Mouse (Mus musculus) limb, embryonic 15.5 days (tissue): ENCODE measurements around the gene Cebpa. TPM values are rescaled to one million over a fixed set of nuclear protein-coding genes. Genes with fewer than 3 reads are reported as not detected.
A peak's percentile ranks its signal among the peaks of the same experiment; 100 is the strongest.

ENCODE experiments used
- ATAC-seq: fragments of 200-750 bp; cut with Nextera tagmentation; 2 replicates; pipeline ENCODE4 v1.8.0; 2017; ENCODE audit warnings: low read depth, moderate TSS enrichment; ENCODE audit not compliant: insufficient number of reproducible peaks, low FRiP score, low TSS enrichment
- H3K27ac ChIP-seq: fragments of 300-500 bp; sonication (generic); 2 replicates; pipeline ENCODE4 v1.5.1; 2015; ENCODE audit warnings: moderate library complexity, mild to moderate bottlenecking, inconsistent platforms
- H3K27me3 ChIP-seq: fragments of 300-500 bp; sonication (generic); 2 replicates; pipeline ENCODE4 v1.6.1; 2015; ENCODE audit warnings: inconsistent platforms
- H3K36me3 ChIP-seq: fragments of 300-500 bp; sonication (generic); 2 replicates; pipeline ENCODE4 v1.6.1; 2015; ENCODE audit warnings: inconsistent platforms
- H3K4me1 ChIP-seq: fragments of 300-500 bp; sonication (generic); 2 replicates; pipeline ENCODE4 v1.6.1; 2015; ENCODE audit warnings: inconsistent platforms
- H3K4me2 ChIP-seq: fragments of 300-500 bp; sonication (generic); 2 replicates; pipeline ENCODE4 v1.6.1; 2015; ENCODE audit warnings: mild to moderate bottlenecking, inconsistent platforms
- H3K4me3 ChIP-seq: fragments of 300-500 bp; sonication (generic); 2 replicates; pipeline ENCODE4 v1.5.1; 2015; ENCODE audit warnings: mild to moderate bottlenecking, inconsistent platforms
- H3K9ac ChIP-seq: fragments of 300-500 bp; sonication (generic); 2 replicates; pipeline ENCODE4 v1.6.1; 2015; ENCODE audit warnings: inconsistent platforms
- H3K9me3 ChIP-seq: fragments of 300-500 bp; sonication (generic); 2 replicates; pipeline ENCODE4 v1.6.1; 2016; ENCODE audit warnings: inconsistent platforms
- WGBS: fragments of 180-500 bp; shearing (Covaris S2); methylation state at CpG from one replicate; pipeline ENCODE4 v1.1.7; 2015; 5-methylcytosine and 5-hydroxymethylcytosine counted together
- polyA plus RNA-seq: library from polyadenylated mRNA; unstranded; fragments of >200 nt; fragmentation: Nextera tagmentation; extraction: Ambion mirVana; gene quantifications from 2 replicates; pipeline ENCODE4 v1.2.1, GENCODE M21; 2015

Gene Cebpa
- polyA plus RNA-seq, 1 experiment from 2014 or later = 16.5 TPM

GRCm38 (mm10) chr7:35107630-35108029, 11.5 kb upstream of the Cebpa start:
- Histone ChIP-seq H3K27me3 (no peaks in the 10 kb centered on the region), H3K4me3 (no peak overlapping the region), H3K36me3 (no peaks in the 10 kb centered on the region), H3K4me1 (0 out of 2 replicates have a peak, but pooled peaks cover 2% of the 10 kb centered on the region), H3K9ac (no peak overlapping the region), H3K27ac (no peak overlapping the region), H3K9me3 (no peaks in the 10 kb centered on the region), H3K4me2 (no peak overlapping the region)
- WGBS = 7% methylated on average over 3 of the region's 3 CpGs
- no peak for ATAC-seq

- no peaks in the 10 kb centered on the region for H3K27me3 ChIP-seq
- no peaks in the 10 kb centered on the region for H3K36me3 ChIP-seq
- H3K27ac ChIP-seq = no peak overlapping the region
- ATAC-seq = no peak
- no peaks in the 10 kb centered on the region for H3K9me3 ChIP-seq
- no peak overlapping the region for H3K4me3 ChIP-seq
- H3K9ac ChIP-seq = no peak overlapping the region
- WGBS = 29% methylated on average over 2 of the region's 2 CpGs
- H3K4me1 ChIP-seq = 0 out of 2 replicates have a peak, but pooled peaks cover 6% of the 10 kb centered on the region
- H3K4me2 ChIP-seq = no peak overlapping the region
Observed at GRCm38 (mm10) chr7:35108046-35108445, 11.0 kb upstream of the Cebpa start.

GRCm38 (mm10) chr7:35108663-35109062, 10.4 kb upstream of the Cebpa start:
- no peak overlapping the region for H3K9ac ChIP-seq
- 0 out of 2 replicates have a peak, but pooled peaks cover 6% of the 10 kb centered on the region for H3K4me1 ChIP-seq
- H3K4me3 ChIP-seq = no peak overlapping the region
- 0 out of 2 replicates have a peak, but pooled peaks cover 1% of the 10 kb centered on the region for H3K27me3 ChIP-seq
- no peaks in the 10 kb centered on the region for H3K36me3 ChIP-seq
- WGBS = 66% methylated on average over 6 of the region's 6 CpGs
- no peak for ATAC-seq
- H3K27ac ChIP-seq = no peak overlapping the region
- no peak overlapping the region for H3K4me2 ChIP-seq
- no peaks in the 10 kb centered on the region for H3K9me3 ChIP-seq

GRCm38 (mm10) chr7:35113136-35113535, 6.0 kb upstream of the Cebpa start:
- no peaks in the 10 kb centered on the region for H3K9me3 ChIP-seq
- no peak for ATAC-seq
- H3K36me3 ChIP-seq = no peaks in the 10 kb centered on the region
- no peak overlapping the region for H3K27ac ChIP-seq
- H3K9ac ChIP-seq = no peak overlapping the region
- H3K27me3 ChIP-seq = peaks cover 20% of the 10 kb centered on the region
- no peak overlapping the region for H3K4me3 ChIP-seq
- WGBS = 45% methylated on average over 4 of the region's 4 CpGs
- H3K4me1 ChIP-seq = peaks cover 11% of the 10 kb centered on the region
- no peak overlapping the region for H3K4me2 ChIP-seq

GRCm38 (mm10) chr7:35113721-35114120, 5.4 kb upstream of the Cebpa start:
- no peaks in the 10 kb centered on the region for H3K36me3 ChIP-seq
- no peaks in the 10 kb centered on the region for H3K9me3 ChIP-seq
- H3K27me3 ChIP-seq = peaks cover 20% of the 10 kb centered on the region
- peaks cover 11% of the 10 kb centered on the region for H3K4me1 ChIP-seq
- ATAC-seq = no peak
- no peak overlapping the region for H3K4me2 ChIP-seq
- no peak overlapping the region for H3K4me3 ChIP-seq
- no peak overlapping the region for H3K9ac ChIP-seq
- no peak overlapping the region for H3K27ac ChIP-seq
- 75% methylated on average over 5 of the region's 5 CpGs for WGBS

GRCm38 (mm10) chr7:35116524-35116923, 2.6 kb upstream of the Cebpa start:
- no peak for ATAC-seq
- no peaks in the 10 kb centered on the region for H3K9me3 ChIP-seq
- 68% methylated on average over 3 of the region's 3 CpGs for WGBS
- H3K4me3 ChIP-seq = no peak overlapping the region
- H3K27ac ChIP-seq = no peak overlapping the region
- no peak overlapping the region for H3K9ac ChIP-seq
- no peaks in the 10 kb centered on the region for H3K36me3 ChIP-seq
- H3K27me3 ChIP-seq = peaks cover 44% of the 10 kb centered on the region
- peaks cover 28% of the 10 kb centered on the region for H3K4me1 ChIP-seq
- no peak overlapping the region for H3K4me2 ChIP-seq

GRCm38 (mm10) chr7:35117052-35117451, 2.0 kb upstream of the Cebpa start:
- 50% methylated on average over 5 of the region's 5 CpGs for WGBS
- Histone ChIP-seq H3K9ac (no peak overlapping the region), H3K9me3 (no peaks in the 10 kb centered on the region), H3K27ac (no peak overlapping the region), H3K4me1 (peaks cover 28% of the 10 kb centered on the region), H3K4me2 (no peak overlapping the region), H3K4me3 (no peak overlapping the region), H3K36me3 (no peaks in the 10 kb centered on the region), H3K27me3 (peaks cover 49% of the 10 kb centered on the region)
- no peak for ATAC-seq

- peaks cover 56% of the 10 kb centered on the region for H3K27me3 ChIP-seq
- H3K9me3 ChIP-seq = no peaks in the 10 kb centered on the region
- H3K4me1 ChIP-seq = peaks cover 25% of the 10 kb centered on the region
- H3K9ac ChIP-seq = peak overlapping the region; percentile 44
- H3K36me3 ChIP-seq = no peaks in the 10 kb centered on the region
- H3K27ac ChIP-seq = peak overlapping the region; percentile 84
- H3K4me2 ChIP-seq = peak overlapping the region; percentile 97
- 2% methylated on average over 25 of the region's 25 CpGs for WGBS
- H3K4me3 ChIP-seq = peak overlapping the region; percentile 58
- ATAC-seq = no peak
Observed at GRCm38 (mm10) chr7:35117761-35118098, 1.4 kb upstream of the Cebpa start.

- peaks cover 61% of the 10 kb centered on the region for H3K27me3 ChIP-seq
- peaks cover 22% of the 10 kb centered on the region for H3K4me1 ChIP-seq
- peak overlapping the region; percentile 84 for H3K27ac ChIP-seq
- peak overlapping the region; percentile 97 for H3K4me2 ChIP-seq
- peak overlapping the region; percentile 58 for H3K4me3 ChIP-seq
- no peaks in the 10 kb centered on the region for H3K36me3 ChIP-seq
- no peaks in the 10 kb centered on the region for H3K9me3 ChIP-seq
- peak; percentile 64 for ATAC-seq
- WGBS = 1% methylated on average over 49 of the region's 49 CpGs
- H3K9ac ChIP-seq = peak overlapping the region; percentile 44
Observed at GRCm38 (mm10) chr7:35118099-35118781, 853 bp upstream of the Cebpa start.

- Histone ChIP-seq H3K9ac (peak overlapping the region; percentile 67), H3K9me3 (no peaks in the 10 kb centered on the region), H3K27ac (peak overlapping the region; percentile 84), H3K4me3 (peak overlapping the region; percentile 58), H3K36me3 (no peaks in the 10 kb centered on the region), H3K27me3 (peaks cover 65% of the 10 kb centered on the region), H3K4me2 (peak overlapping the region; percentile 97), H3K4me1 (peaks cover 34% of the 10 kb centered on the region)
- ATAC-seq = peak; percentile 8; the same call in 1 of the 2 replicates
- under 1% methylated on average over 72 of the region's 83 CpGs for WGBS
Observed at GRCm38 (mm10) chr7:35119506-35120145, 533 bp downstream of the Cebpa start.

- H3K27ac ChIP-seq = 0 out of 2 replicates have a peak overlapping the region, but pooled peaks have one; percentile 84
- peak overlapping the region; percentile 97 for H3K4me2 ChIP-seq
- 1% methylated on average over 53 of the region's 53 CpGs for WGBS
- no peaks in the 10 kb centered on the region for H3K9me3 ChIP-seq
- peaks cover 65% of the 10 kb centered on the region for H3K27me3 ChIP-seq
- H3K4me1 ChIP-seq = peaks cover 35% of the 10 kb centered on the region
- peak overlapping the region; percentile 67 for H3K9ac ChIP-seq
- H3K4me3 ChIP-seq = peak overlapping the region; percentile 58
- no peaks in the 10 kb centered on the region for H3K36me3 ChIP-seq
- ATAC-seq = no peak
Observed at GRCm38 (mm10) chr7:35120146-35120691, 1.1 kb downstream of the Cebpa start.

GRCm38 (mm10) chr7:35121150-35121549, 2.1 kb downstream of the Cebpa start:
- H3K4me2 ChIP-seq = peak overlapping the region; percentile 97
- no peak for ATAC-seq
- H3K4me1 ChIP-seq = peaks cover 35% of the 10 kb centered on the region
- 37% methylated on average over 8 of the region's 8 CpGs for WGBS
- H3K9me3 ChIP-seq = no peaks in the 10 kb centered on the region
- H3K27me3 ChIP-seq = peaks cover 61% of the 10 kb centered on the region
- H3K27ac ChIP-seq = no peak overlapping the region
- no peaks in the 10 kb centered on the region for H3K36me3 ChIP-seq
- no peak overlapping the region for H3K9ac ChIP-seq
- peak overlapping the region; percentile 58 for H3K4me3 ChIP-seq
